Mouse (Mus musculus) right cerebral cortex, postnatal 14 days (tissue): ENCODE results near the gene Rgl1.

Experiments used
- DNase-seq: peaks from one replicate; pipeline ENCODE4 v3.0.0; 2022

Gene Rgl1

GRCm38 (mm10) chr1:152537186-152537585, 229.0 kb downstream of the Rgl1 start:
- no peak for DNase-seq

- DNase-seq, result no peak
Measured at GRCm38 (mm10) chr1:152536416-152537018, 229.6 kb downstream of the Rgl1 start.

- no peak for DNase-seq
Measured at GRCm38 (mm10) chr1:152534531-152534930, 231.6 kb downstream of the Rgl1 start.

GRCm38 (mm10) chr1:152531498-152531897, 234.7 kb downstream of the Rgl1 start:
- no peak for DNase-seq

- no peak for DNase-seq
Measured at GRCm38 (mm10) chr1:152528778-152529177, 237.4 kb downstream of the Rgl1 start.

- DNase-seq, result no peak
Measured at GRCm38 (mm10) chr1:152528214-152528613, 237.9 kb downstream of the Rgl1 start.

GRCm38 (mm10) chr1:152526154-152526553, 240.0 kb downstream of the Rgl1 start:
- DNase-seq, result no peak

GRCm38 (mm10) chr1:152524987-152525648, 241.0 kb downstream of the Rgl1 start:
- DNase-seq, result peak; percentile 46

GRCm38 (mm10) chr1:152524098-152524892, 241.9 kb downstream of the Rgl1 start:
- no peak for DNase-seq

GRCm38 (mm10) chr1:152523292-152523691, 242.9 kb downstream of the Rgl1 start:
- no peak for DNase-seq

- no peak for DNase-seq
Measured at GRCm38 (mm10) chr1:152522226-152522625, 243.9 kb downstream of the Rgl1 start.

- peak; percentile 67 for DNase-seq
Measured at GRCm38 (mm10) chr1:152520798-152521575, 245.2 kb downstream of the Rgl1 start.

- no peak for DNase-seq
Measured at GRCm38 (mm10) chr1:152518971-152519370, 247.2 kb downstream of the Rgl1 start.

- no peak for DNase-seq
Measured at GRCm38 (mm10) chr1:152517057-152517570, 249.0 kb downstream of the Rgl1 start.

GRCm38 (mm10) chr1:152514256-152514655, 251.9 kb downstream of the Rgl1 start:
- DNase-seq, result no peak

- DNase-seq, result no peak
Measured at GRCm38 (mm10) chr1:152511237-152511636, 254.9 kb downstream of the Rgl1 start.

GRCm38 (mm10) chr1:152508481-152509220, 257.5 kb downstream of the Rgl1 start:
- DNase-seq, result no peak

- DNase-seq, result no peak
Measured at GRCm38 (mm10) chr1:152506726-152507125, 259.4 kb downstream of the Rgl1 start.

GRCm38 (mm10) chr1:152506175-152506574, 260.0 kb downstream of the Rgl1 start:
- DNase-seq, result no peak

GRCm38 (mm10) chr1:152499802-152500201, 266.3 kb downstream of the Rgl1 start:
- no peak for DNase-seq

GRCm38 (mm10) chr1:152497581-152497980, 268.6 kb downstream of the Rgl1 start:
- no peak for DNase-seq

GRCm38 (mm10) chr1:152496831-152497230, 269.3 kb downstream of the Rgl1 start:
- DNase-seq, result no peak
